Mouse (Mus musculus) limb, embryonic 13.5 days (tissue): Measurements from ENCODE around the gene Pnkp. TPM values are rescaled to one million over a fixed set of nuclear protein-coding genes. Genes with fewer than 3 reads are reported as not detected.

Source experiments
- ATAC-seq: fragments of 200-750 bp; cut with Nextera tagmentation; 2 replicates; pipeline ENCODE4 v1.8.0; 2017; ENCODE audit warnings: low read depth, moderate number of reproducible peaks, moderate TSS enrichment; ENCODE audit not compliant: low FRiP score
- H3K27ac ChIP-seq: fragments of 300-500 bp; sonication (generic); 2 replicates; pipeline ENCODE4 v1.5.1; 2015; ENCODE audit warnings: inconsistent platforms, mild to moderate bottlenecking, moderate library complexity
- H3K27me3 ChIP-seq: fragments of 300-500 bp; sonication (generic); 2 replicates; pipeline ENCODE4 v1.6.1; 2015; ENCODE audit warnings: mild to moderate bottlenecking, inconsistent platforms
- H3K36me3 ChIP-seq: fragments of 300-500 bp; sonication (generic); 2 replicates; pipeline ENCODE4 v1.6.1; 2015; ENCODE audit warnings: inconsistent platforms, mild to moderate bottlenecking, moderate library complexity
- H3K4me1 ChIP-seq: fragments of 300-500 bp; sonication (generic); 2 replicates; pipeline ENCODE4 v1.6.1; 2015; ENCODE audit warnings: inconsistent platforms
- H3K4me2 ChIP-seq: fragments of 300-500 bp; sonication (generic); replicated peaks from 2 replicates; pipeline ENCODE4 v1.6.1; 2015; ENCODE audit warnings: inconsistent platforms, mild to moderate bottlenecking, moderate library complexity
- H3K4me3 ChIP-seq: fragments of 300-500 bp; sonication (generic); 2 replicates; pipeline ENCODE4 v1.5.1; 2015; ENCODE audit warnings: moderate library complexity, mild to moderate bottlenecking, inconsistent platforms
- H3K9ac ChIP-seq: fragments of 300-500 bp; sonication (generic); 2 replicates; pipeline ENCODE4 v1.6.1; 2015; ENCODE audit warnings: mild to moderate bottlenecking, inconsistent platforms
- H3K9me3 ChIP-seq: fragments of 300-500 bp; sonication (generic); 2 replicates; pipeline ENCODE4 v1.6.1; 2016; ENCODE audit warnings: inconsistent platforms
- WGBS: fragments of 180-500 bp; shearing (Covaris S2); methylation state at CpG from one replicate; pipeline ENCODE4 v1.1.7; 2015; 5-methylcytosine and 5-hydroxymethylcytosine counted together
- microRNA counts: library from miRNA; unstranded; fragments of <30 nt; microRNA quantifications from one replicate; lab custom pipeline; 2016
- microRNA-seq: library from miRNA; unstranded; fragments of <30 nt; microRNA quantifications from one replicate; pipeline ENCODE4, GENCODE M21; 2016
- polyA plus RNA-seq: library from polyadenylated mRNA; unstranded; fragments of >200 nt; fragmentation: Nextera tagmentation; extraction: Ambion mirVana; gene quantifications from 2 replicates; pipeline ENCODE4 v1.2.1, GENCODE M21; 2015

The Pnkp gene
- polyA plus RNA-seq, 1 experiment from 2014 or later = 33.9 TPM

DNA sequence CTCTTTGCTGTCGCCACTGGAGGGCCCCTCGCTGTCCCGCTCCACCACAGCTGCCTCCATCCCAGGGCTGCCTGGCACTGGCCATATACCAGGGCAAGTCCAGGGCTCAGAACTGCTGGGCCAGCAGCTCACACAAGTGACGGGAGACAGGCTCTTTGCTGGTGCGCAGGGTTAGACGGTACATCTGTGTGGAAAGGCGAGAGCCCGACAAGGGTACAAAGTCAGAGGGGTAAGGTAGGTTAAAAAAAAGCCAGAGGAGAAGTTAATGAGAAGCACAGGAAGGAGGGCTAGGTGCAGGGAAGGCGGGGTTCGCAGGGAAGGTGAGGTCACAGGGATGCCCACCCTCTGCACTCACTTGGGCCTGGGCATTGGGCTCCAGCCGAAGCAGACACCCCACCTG lies 43.7 kb downstream of the Pnkp start:
- H3K4me3 ChIP-seq = no peak overlapping the region
- peaks cover 29% of the 10 kb centered on the region for H3K4me1 ChIP-seq
- H3K27ac ChIP-seq = no peak overlapping the region
- H3K4me2 ChIP-seq = no peak overlapping the region
- H3K36me3 ChIP-seq = peaks cover 66% of the 10 kb centered on the region
- WGBS = 88% methylated on average over 11 of the region's 11 CpGs
- no peaks in the 10 kb centered on the region for H3K27me3 ChIP-seq
- no peak overlapping the region for H3K9ac ChIP-seq
- no peaks in the 10 kb centered on the region for H3K9me3 ChIP-seq
- no peak for ATAC-seq

DNA sequence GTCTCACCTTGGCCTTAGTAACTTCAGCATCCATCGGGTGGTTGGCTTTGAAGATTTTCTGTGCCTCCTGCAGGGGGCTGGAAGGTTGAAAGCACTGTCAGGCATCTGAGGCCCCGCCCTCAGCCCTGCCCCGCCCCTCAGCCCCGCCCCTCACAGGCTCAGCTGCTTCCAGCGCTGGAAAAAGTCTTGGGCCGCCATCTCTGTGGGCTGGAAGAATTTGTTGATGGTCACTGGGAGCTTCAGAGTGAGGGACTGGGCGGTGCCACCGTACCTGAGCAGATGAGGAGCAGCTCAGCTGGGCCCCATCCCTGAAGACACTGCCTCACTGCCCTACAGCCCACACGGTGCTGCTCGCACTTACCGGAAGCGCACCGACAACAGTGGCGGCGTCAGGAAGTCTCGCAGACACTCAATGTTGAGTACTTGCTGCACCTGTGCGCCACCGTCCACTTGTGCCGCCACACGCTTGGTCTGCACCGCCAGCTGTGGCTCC lies 44.3 kb downstream of the Pnkp start:
- ATAC-seq = peak; percentile 41
- WGBS = 16% methylated on average over 21 of the region's 21 CpGs
- H3K9ac ChIP-seq = peak overlapping the region; percentile 46; the same call in 1 of the 2 replicates

DNA sequence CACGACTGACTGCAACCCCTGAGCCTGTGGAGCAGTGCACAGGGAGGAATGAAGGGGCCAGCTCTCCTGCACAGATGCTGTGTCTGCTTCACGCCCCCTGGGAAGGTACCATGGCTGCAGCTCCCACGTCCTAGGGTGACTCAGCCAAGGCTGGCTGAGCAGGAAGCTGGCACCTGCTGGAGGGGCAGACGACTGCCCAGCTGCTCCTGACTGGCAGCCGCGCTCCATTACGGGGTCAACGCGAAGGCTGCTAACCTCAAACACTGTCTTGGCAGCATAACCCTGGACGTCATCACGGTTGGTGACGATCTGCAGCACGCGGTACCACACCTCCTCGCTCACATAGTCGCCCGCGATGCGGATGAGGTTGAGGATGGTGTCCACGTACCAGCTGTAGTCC lies 48.5 kb downstream of the Pnkp start:
- Histone ChIP-seq H3K4me1 (peaks cover 12% of the 10 kb centered on the region), H3K27ac (no peak overlapping the region), H3K4me3 (no peak overlapping the region), H3K9me3 (no peaks in the 10 kb centered on the region), H3K27me3 (no peaks in the 10 kb centered on the region), H3K9ac (no peak overlapping the region), H3K4me2 (no peak overlapping the region), H3K36me3 (peaks cover 92% of the 10 kb centered on the region)
- ATAC-seq = no peak
- WGBS = 91% methylated on average over 20 of the region's 20 CpGs

More for the DNA sequence above, 44.3 kb downstream of the Pnkp start:
- no peaks in the 10 kb centered on the region for H3K27me3 ChIP-seq
- peaks cover 29% of the 10 kb centered on the region for H3K4me1 ChIP-seq
- peak overlapping the region; percentile 28 for H3K4me3 ChIP-seq
- peak overlapping the region; percentile 58 for H3K4me2 ChIP-seq
- no peaks in the 10 kb centered on the region for H3K9me3 ChIP-seq
- peaks cover 73% of the 10 kb centered on the region for H3K36me3 ChIP-seq
- peak overlapping the region; percentile 16 for H3K27ac ChIP-seq

DNA sequence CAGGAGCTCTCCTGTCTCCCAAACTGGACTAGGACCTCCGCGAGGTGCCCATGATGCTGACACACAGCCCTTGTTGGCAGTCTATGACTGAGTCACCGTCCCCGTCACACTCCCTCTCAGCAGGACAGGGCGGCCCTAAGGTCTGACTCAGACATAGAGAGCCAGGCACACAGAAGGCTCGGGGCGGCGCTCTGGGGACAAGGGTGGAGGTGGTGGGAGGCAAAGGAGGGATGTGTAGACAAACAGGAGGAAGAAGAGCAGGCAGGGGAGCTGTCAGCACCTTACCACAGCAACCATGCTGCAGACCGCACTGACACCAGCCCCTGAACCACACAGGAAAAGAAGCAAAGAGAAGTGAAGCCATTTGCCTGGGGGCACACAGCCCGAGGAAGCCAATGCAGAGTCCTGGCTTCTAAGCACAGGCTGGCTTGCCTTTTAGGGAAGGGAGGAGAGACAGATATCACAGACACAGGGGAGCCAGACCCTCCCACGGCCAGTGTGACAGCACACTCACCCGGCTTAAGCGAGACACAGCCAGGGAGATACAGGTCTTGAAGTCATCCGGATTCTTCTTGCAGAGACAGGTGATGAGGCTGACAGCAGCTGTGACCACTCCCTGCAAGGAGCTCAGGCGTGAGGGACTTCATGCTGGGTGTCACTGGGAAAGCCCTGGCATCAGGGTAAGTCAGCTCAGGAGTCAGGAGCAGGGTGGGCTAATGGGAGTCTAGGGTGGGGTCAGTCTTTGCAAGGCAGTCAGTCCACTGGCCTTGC lies 52.0 kb downstream of the Pnkp start:
- Histone ChIP-seq H3K4me1 (no peaks in the 10 kb centered on the region), H3K27me3 (no peaks in the 10 kb centered on the region), H3K27ac (no peak overlapping the region), H3K36me3 (peaks cover 100% of the 10 kb centered on the region), H3K4me3 (no peak overlapping the region), H3K9me3 (no peaks in the 10 kb centered on the region), H3K9ac (no peak overlapping the region), H3K4me2 (no peak overlapping the region)
- 91% methylated on average over 15 of the region's 15 CpGs for WGBS
- ATAC-seq = no peak

MicroRNA genes within 50 kb of the gene (microRNA counts, 519-probe panel; counts per million panel counts)
- microRNA mmu-miR-707 (lab: Ali Mortazavi, UCI) = not detected

Small RNA genes within 50 kb of the gene (microRNA-seq; reads per million reads assigned to microRNA genes)
- not detected for gene Mir707

Other genes with a start within 250 kb of the Pnkp start
- 1.8 and 4.0 TPM in 2 replicates for gene Myh14, start 186.3 kb upstream of the Pnkp start, polyA plus RNA-seq
- gene Izumo2, start 148.4 kb upstream of the Pnkp start, polyA plus RNA-seq = not detected in 2 replicates
- gene Vrk3, start 108.7 kb upstream of the Pnkp start, polyA plus RNA-seq = 35.0 and 37.2 TPM in 2 replicates
- gene Zfp473, start 106.1 kb upstream of the Pnkp start, polyA plus RNA-seq = 1.7 and 1.8 TPM in 2 replicates
- 97.3 and 102 TPM in 2 replicates for gene Nup62, start 41.1 kb upstream of the Pnkp start, polyA plus RNA-seq
- 1.4 and 2.5 TPM in 2 replicates for gene Il4i1, start 40.8 kb upstream of the Pnkp start, polyA plus RNA-seq
- 3.2 and 3.6 TPM in 2 replicates for gene Atf5, start 40.5 kb upstream of the Pnkp start, polyA plus RNA-seq
- 112 and 122 TPM in 2 replicates for gene Akt1s1, start 8.1 kb upstream of the Pnkp start, polyA plus RNA-seq
- 86.0 and 90.5 TPM in 2 replicates for gene Tbc1d17, start 8.1 kb upstream of the Pnkp start, polyA plus RNA-seq
- 502 and 514 TPM in 2 replicates for gene Ptov1, start 12.6 kb downstream of the Pnkp start, polyA plus RNA-seq
- gene Med25, start 35.6 kb downstream of the Pnkp start, polyA plus RNA-seq = 118 and 119 TPM in 2 replicates
- 23.0 and 25.8 TPM in 2 replicates for gene Fuz, start 38.9 kb downstream of the Pnkp start, polyA plus RNA-seq
- 76.1 and 81.6 TPM in 2 replicates for gene Ap2a1, start 72.4 kb downstream of the Pnkp start, polyA plus RNA-seq
- 0.23 and 0.25 TPM in 2 replicates for gene Tsks, start 86.1 kb downstream of the Pnkp start, polyA plus RNA-seq
- 33.9 and 35.0 TPM in 2 replicates for gene Cpt1c, start 117.7 kb downstream of the Pnkp start, polyA plus RNA-seq
- 670 and 703 TPM in 2 replicates for gene Prmt1, start 129.4 kb downstream of the Pnkp start, polyA plus RNA-seq
- gene Irf3, start 140.5 kb downstream of the Pnkp start, polyA plus RNA-seq = 94.6 and 96.8 TPM in 2 replicates
- 77.3 and 78.4 TPM in 2 replicates for gene Bcl2l12, start 141.6 kb downstream of the Pnkp start, polyA plus RNA-seq
- 38.6 and 40.7 TPM in 2 replicates for gene Scaf1, start 159.2 kb downstream of the Pnkp start, polyA plus RNA-seq
- gene Rras, start 160.8 kb downstream of the Pnkp start, polyA plus RNA-seq = 27.5 and 29.1 TPM in 2 replicates
- gene Prr12, start 195.7 kb downstream of the Pnkp start, polyA plus RNA-seq = 14.5 and 15.3 TPM in 2 replicates
- gene Nosip, start 205.3 kb downstream of the Pnkp start, polyA plus RNA-seq = 71.2 and 71.4 TPM in 2 replicates
- gene Prrg2, start 205.5 kb downstream of the Pnkp start, polyA plus RNA-seq = 22.3 and 24.5 TPM in 2 replicates
- gene Rcn3, start 235.1 kb downstream of the Pnkp start, polyA plus RNA-seq = 462 and 483 TPM in 2 replicates
- gene Fcgrt, start 246.7 kb downstream of the Pnkp start, polyA plus RNA-seq = 44.0 and 45.4 TPM in 2 replicates